Mouse (Mus musculus) cerebellum, postnatal 14 days (tissue): Measurements from ENCODE around the gene Bbip1.
"Not testable (repeated sequence)": the region's sequence is repeated elsewhere in the genome, so short reads cannot be mapped to it uniquely, and the experiment has no call there.

Experiments used
- DNase-seq, 2 experiments: peaks; one replicate each; pipeline ENCODE4 v3.0.0; 2021; ENCODE audit warnings: mixed read lengths in 2 of 2

Bbip1 gene

DNA sequence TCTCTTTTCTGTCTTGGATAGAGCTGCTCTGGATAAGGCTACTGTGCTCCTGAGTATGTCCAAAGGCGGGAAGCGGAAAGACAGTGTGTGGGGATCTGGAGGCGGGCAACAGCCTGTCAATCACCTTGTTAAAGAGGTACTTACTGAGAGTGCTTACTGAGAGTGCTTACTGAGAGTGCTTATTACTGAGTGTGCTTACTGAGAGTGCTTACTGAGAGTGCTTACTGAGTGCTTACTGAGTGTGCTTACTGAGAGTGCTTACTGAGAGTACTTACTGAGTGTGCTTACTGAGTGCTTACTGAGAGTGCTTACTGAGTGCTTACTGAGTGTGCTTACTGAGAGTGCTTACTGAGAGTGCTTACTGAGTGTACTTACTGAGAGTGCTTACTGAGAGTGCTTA is 22.4 kb downstream of the Bbip1 start:
- not testable (repeated sequence) for DNase-seq

DNA sequence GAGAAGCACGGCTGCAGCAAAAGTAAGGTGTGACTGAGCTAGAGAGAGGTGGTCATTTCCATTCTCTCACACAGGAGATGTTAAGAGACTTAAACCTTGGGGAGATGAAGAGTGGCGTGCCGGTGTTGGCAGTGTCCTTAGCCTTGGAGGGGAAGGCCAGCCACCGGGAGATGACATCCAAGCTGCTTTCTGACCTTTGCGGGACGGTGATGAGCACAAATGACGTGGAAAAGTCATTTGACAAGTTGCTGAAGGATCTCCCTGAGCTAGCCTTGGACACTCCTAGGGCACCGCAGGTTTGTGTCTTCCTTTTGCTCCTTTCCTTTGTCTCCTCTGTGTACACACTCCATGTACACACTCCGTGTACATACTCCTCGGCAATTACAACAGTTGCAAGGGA is 24.9 kb downstream of the Bbip1 start:
- no peak for DNase-seq

DNA sequence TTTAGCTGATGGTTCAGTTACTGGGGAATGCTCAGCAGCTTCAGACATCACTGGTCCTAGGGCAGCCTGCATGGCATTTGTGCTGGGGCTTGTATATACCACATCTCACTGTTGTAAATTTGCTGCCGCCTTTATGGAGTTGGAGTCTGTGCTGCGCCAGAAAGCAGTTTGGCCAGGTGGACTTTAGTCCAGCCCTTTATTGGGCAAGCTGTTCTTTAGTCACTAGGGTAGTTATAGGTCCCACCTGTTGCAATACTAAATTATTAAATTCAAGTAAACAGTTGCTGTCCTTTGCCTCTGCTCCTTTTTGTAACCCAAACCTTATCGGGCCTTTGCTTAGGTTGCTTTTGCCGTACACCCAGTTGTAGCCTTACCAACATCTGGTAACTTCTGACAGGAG is 29.5 kb downstream of the Bbip1 start:
- DNase-seq, result no peak

GRCm38 (mm10) chr19:53906703-53907070 is 37.7 kb downstream of the Bbip1 start:
- DNase-seq, result not testable (repeated sequence)

DNA sequence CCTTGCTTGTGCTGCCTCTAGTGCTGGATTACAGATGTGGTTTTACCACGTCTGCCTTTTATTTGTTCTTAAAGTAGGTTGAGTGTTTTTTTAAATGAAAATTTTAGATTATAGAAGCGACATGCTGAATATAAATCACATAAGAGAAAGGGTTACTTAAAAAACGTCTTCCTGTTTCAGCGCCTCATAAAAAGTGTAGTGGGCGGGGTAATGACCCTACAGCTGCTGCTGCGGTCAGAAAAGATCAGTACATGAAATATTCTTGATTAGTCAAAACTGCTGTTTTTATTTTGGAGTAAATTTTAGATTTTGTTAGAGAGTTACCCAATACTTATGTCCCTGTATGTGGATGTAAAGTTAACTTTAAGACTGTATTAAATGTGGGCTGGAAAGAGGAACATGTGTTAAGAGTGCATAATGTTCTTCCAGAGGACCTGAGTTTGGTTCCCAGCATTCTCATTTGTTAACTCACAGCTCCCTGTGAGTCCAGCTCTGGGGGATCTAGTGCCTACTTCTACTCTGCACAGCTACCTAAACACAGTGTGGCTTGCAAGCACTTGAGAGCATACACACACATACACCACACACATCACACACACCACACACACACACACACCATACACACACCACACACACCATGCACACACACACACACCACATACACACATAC is 38.3 kb downstream of the Bbip1 start:
- no peak for DNase-seq

GRCm38 (mm10) chr19:53904833-53905480 is 39.5 kb downstream of the Bbip1 start:
- DNase-seq, result no peak

- DNase-seq, result peak; percentile 78 to 79
Measured at GRCm38 (mm10) chr19:53903507-53904321, 40.7 kb downstream of the Bbip1 start.

DNA sequence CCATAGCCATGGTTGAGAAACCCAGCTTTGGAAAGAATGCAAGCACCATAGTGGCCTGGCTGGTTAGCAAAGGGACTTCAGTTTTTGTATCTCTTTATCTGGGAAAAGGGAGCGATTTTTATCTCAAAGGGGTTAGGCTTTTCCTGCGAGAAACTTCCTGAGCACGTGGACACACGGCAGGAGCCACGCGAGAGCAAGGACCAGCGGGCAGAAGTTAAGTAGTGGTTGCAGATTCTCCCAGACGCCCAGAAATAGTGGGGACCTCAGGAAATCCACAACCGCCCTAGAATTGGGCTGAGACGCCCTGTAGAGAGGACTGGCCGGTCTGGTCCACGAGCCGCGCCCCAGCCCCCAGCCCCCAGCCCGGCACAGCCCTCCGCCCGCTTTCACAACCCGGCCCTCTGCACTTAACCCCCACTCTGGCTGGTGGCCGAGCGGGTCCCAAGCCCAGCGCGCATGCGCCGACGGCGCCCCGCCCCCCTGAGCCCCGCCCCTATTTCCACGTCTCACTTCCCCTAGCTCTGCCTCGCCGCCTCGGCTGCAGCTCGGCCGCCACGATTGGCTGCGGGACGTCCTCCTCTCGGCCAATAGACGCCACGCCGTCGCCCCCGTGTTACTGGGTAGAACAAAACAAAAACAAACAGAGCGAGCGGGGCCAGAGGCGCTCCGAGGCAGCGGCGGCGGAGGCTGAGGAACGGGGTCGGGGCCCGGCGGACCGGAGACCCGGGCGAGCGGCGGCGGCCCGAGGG is 41.5 kb downstream of the Bbip1 start:
- peak; percentile 97 to 98 for DNase-seq

DNA sequence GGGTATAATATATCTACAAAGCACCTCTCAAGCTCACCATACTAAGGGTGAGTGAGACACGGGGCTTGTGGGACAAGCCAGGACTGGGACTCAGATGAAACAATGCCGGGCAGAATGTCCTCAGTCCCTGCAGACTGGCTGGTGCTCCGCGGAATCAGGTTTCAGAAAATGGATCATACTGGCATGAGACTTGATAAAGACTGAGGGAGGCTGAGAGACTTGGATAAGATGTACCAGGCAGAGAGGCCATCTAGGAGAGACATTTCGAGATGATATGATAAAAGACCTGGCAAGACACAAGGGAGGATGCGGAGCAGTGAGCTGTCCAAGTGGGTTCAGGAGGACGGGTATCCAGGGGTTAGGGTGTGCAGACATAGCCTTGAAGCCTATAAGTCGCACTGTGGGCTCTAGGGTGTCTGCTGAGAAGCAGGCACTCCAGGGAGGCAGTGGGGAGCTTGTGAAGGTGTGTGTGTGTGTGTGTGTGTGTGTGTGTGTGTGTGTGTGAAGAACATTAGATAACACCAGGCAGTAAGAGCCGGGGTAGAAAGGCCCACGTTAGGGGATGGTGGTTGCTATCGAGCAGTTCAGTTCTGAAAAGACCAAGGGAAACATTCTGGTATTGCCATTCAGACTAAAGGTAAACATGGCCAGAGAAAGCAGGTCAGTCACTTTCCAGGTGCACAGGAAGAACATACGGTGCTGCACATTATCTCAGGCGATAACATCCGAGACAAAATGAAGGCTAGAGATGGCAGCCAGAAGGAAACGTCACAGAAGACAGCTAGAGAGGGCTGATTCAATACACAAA is 42.3 kb downstream of the Bbip1 start:
- DNase-seq, result peak; percentile 19 to 26

- DNase-seq, result no peak
Measured at GRCm38 (mm10) chr19:53899941-53900610, 44.4 kb downstream of the Bbip1 start.

- no peak for DNase-seq
Measured at GRCm38 (mm10) chr19:53898970-53899900, 45.2 kb downstream of the Bbip1 start.

DNA sequence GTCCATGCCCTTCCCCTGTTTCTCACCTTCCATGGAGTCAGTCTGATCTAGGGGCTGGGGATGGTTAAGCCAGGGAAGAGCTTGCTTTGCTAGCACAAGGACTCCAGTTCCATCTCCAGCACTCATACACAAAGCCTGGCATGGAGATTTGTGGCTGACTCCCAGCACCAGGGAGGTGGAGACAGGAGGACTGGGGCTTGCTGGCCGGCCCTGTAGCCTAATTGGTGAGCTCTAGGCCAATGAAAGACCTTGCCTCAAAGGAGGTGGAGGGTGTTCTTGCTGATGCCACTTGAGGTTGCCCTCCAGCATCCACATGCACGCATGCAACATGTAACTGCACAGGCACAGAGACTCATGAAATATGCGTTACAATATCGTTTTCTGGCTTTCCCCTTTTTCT is 45.9 kb downstream of the Bbip1 start:
- no peak for DNase-seq

GRCm38 (mm10) chr19:53898046-53898445 is 46.4 kb downstream of the Bbip1 start:
- DNase-seq, result no peak

- DNase-seq, result no peak
Measured at GRCm38 (mm10) chr19:53894538-53895121, 49.8 kb downstream of the Bbip1 start.

DNA sequence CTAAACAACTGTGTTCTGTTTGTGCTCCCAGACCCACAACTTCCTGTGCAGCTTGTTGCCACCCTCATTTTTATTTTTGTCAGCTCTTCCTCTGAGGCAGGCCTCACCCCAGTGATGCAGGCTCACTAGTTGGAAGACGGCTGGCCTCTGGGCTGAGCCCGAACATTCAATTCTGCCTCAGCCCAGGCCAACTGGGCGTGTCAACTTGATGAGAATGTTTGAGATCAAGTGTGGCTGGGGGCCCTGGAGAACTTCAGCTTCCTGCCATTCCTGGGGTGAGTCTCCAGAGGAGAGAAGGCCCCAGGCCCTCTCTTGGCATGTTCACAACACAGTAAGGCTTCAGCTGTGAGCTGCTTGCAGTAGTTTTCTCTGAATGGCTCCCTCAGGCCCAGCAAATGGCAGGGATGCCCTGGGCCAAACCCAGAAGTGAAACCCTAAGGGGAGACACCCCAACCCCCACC is 50.7 kb downstream of the Bbip1 start:
- DNase-seq, result no peak

DNA sequence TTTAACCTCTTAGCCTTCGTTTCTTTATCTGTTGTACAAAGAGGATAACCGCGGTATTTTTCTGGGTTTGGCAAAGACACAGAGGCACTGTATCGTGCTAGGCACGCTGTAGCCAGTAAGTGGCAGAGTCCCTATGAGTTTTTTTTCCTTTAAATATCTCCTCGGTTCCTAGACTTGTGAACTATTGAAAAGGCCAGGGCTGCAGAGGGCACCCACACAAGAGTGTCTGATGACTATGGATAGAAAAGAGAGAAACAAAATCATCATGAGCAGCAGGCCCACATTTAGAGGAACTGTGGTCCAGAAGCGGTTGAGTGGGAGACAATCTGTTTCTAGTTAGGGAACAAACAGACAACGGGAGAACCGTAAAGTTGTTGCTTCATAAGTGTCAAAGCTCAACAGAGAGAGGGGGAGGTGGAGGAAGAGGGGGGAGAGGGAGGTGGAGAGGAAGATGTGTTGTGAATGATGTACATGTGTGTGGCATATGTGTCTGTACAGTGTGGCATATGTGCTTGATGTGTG is 51.5 kb downstream of the Bbip1 start:
- no peak for DNase-seq

DNA sequence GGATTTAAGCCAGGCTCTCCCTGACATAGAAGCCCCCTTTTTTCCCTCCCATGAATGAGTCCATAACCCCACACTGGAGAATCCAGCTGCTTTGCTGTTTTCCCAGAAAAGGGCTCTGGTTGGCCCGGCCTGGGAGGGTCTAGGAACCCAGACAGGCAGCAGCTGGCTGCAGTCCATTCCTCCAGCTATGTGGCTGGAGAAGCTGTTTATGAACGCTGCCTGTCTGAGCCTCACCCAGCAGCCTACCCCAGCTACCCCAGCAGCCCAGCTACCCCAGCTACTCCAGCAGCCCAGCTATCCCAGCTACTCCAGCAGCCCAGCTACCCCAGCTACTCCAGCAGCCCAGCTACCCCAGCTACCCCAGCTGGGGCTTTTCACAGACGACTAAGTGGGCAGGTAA is 52.4 kb downstream of the Bbip1 start, which contains the start of gene Pdcd4:
Gene Pdcd4, plus strand, starts transcription at position 171 of the 400 bp plus-strand sequence.
- no peak for DNase-seq

DNA sequence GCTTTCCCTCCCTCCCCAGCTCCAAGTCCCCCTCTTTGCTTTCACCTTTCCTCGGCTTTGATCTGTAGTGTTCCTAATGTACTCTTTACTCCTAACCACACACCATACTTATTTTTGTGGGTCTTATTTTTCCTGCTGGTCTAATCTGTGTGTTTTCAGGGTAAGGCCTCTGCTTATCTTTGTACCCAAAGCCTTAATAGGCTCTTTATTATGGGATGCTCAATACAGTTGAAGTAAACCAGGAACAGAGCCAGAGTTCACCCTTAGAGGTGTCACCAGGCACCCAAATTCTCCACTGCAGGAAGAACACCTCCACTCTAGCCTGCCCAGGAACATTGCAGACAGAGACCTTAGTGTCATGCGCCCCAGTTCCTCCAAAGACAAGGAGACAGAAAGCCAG is 52.9 kb downstream of the Bbip1 start:
- no peak for DNase-seq

GRCm38 (mm10) chr19:53890781-53891251 is 53.6 kb downstream of the Bbip1 start:
- no peak for DNase-seq
